Mouse (Mus musculus): ENCODE results near the gene Usp10. TPM values are rescaled to one million over a fixed set of nuclear protein-coding genes. Genes with fewer than 3 reads are reported as not detected.

The Usp10 gene
- total and polyA plus RNA-seq, 2 experiments from 2014 or later: 77.3 to 106 TPM

DNA sequence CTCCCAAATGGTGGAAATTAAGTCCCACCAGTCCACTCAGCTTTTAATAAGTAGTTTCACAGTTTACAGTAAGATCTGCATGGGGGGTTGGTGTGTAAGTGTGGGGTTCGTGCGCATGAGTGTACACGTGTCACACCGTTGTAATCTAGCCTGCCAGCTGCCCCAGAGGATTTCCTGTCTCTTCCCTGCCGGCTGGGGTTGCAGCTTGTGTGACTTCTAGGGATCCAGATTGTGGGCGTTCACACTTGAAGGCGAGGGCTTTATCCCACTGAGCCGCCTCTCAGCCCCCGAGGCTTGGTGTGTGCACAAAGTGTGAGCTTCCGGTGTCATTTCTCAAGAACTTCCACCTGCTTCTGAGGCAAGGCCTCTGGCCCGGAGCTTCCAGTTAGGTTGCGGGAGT is 62.4 kb downstream of the Usp10 start:
- no peak overlapping the region for H3K9ac ChIP-seq
- no peak overlapping the region for H3K4me2 ChIP-seq (ENCODE audit: low read depth)
- 78% methylated on average over 12 of the region's 12 CpGs for WGBS
- H3K36me3 ChIP-seq (ENCODE audit: insufficient read depth): no peaks in the 10 kb centered on the region
- no peaks in the 10 kb centered on the region for H3K9me3 ChIP-seq (ENCODE audit: low read length)
- no peaks in the 10 kb centered on the region for H3K4me1 ChIP-seq (ENCODE audit: insufficient read depth)
- ATAC-seq (no peak), DNase-seq (no peak)
- no peak overlapping the region for H3K4me3 ChIP-seq (ENCODE audit: low read depth, low read length)
- no peak overlapping the region for H3K27ac ChIP-seq (ENCODE audit: low read depth, low read length)
- TF ChIP-seq CTCF (IDR thresholded peaks at IDR 0.05; ENCODE audit: low read depth): no peak
- no peaks in the 10 kb centered on the region for H3K27me3 ChIP-seq (ENCODE audit: insufficient read depth, low read length)

DNA sequence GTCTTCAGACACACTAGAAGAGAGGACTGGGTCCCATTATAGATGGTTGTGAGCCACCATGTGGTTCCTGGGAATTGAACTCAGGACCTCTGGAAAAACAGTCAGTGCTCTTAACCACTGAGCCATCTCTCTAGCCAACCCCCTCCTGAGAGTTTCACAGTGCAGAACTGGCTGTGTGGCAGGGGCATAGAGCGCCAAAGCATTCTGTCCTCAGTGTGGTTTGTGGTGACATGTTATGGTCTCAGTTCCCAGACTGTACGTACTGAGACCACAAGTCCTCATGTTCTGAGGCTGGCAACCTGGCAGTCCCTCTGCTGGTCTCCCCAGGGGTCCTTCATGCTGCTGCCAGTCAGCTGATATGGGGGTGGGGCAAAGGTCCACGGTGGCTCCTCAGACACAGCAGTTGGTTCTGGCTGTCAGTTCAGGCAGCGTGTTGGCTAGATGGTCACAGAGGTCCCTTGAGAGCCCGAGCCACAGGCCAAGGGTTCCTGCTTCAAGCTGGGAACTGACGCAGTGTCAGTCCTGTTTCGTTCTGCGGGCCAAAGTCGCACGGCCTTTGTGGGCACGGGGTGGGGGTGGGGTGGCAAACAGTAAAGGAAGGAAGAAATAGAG is 68.7 kb downstream of the Usp10 start:
- no peak for TF ChIP-seq CTCF (IDR thresholded peaks at IDR 0.05; ENCODE audit: low read depth)
- H3K4me2 ChIP-seq (ENCODE audit: low read depth): no peak overlapping the region
- WGBS: 71% methylated on average over 11 of the region's 11 CpGs

DNA sequence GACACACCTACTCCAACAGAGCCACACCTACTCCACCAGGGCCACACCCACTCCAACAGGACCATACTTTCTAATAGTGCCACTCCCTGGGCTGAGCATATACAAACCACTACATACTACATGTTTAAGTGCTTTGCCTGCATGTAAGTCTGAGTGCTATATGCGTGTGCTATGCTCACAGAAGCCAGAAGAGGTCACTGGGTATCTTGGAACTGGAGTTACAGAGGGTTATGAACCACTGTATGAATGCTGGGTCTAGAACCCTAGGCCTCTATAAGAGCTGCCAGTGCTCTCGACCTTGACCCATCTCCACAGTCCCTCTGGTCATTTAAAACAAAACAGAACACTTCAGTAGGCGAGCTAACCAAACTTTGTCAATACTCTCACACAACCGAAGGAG is 71.1 kb downstream of the Usp10 start:
- Histone ChIP-seq H3K4me2 (ENCODE audit: low read depth) (no peak overlapping the region), H3K4me3 (ENCODE audit: low read depth, low read length) (no peak overlapping the region), H3K36me3 (ENCODE audit: insufficient read depth) (no peaks in the 10 kb centered on the region), H3K9me3 (ENCODE audit: low read length) (no peaks in the 10 kb centered on the region), H3K27me3 (ENCODE audit: insufficient read depth, low read length) (no peaks in the 10 kb centered on the region), H3K27ac (ENCODE audit: low read depth, low read length) (no peak overlapping the region), H3K4me1 (ENCODE audit: insufficient read depth) (no peaks in the 10 kb centered on the region), H3K9ac (no peak overlapping the region)
- DNase-seq (no peak), ATAC-seq (no peak)
- TF ChIP-seq CTCF (IDR thresholded peaks at IDR 0.05; ENCODE audit: low read depth): peak; percentile 35; the same call in 1 of the 2 replicates
- 77% methylated on average over 4 of the region's 4 CpGs for WGBS

More for the DNA sequence above, 68.7 kb downstream of the Usp10 start:
- no peak overlapping the region for H3K4me3 ChIP-seq (ENCODE audit: low read depth, low read length)
- no peaks in the 10 kb centered on the region for H3K27me3 ChIP-seq (ENCODE audit: insufficient read depth, low read length)
- no peaks in the 10 kb centered on the region for H3K4me1 ChIP-seq (ENCODE audit: insufficient read depth)
- DNase-seq (no peak), ATAC-seq (no peak; the same call in 1 of the 2 replicates)
- H3K9ac ChIP-seq: no peak overlapping the region
- H3K9me3 ChIP-seq (ENCODE audit: low read length): no peaks in the 10 kb centered on the region
- H3K27ac ChIP-seq (ENCODE audit: low read depth, low read length): no peak overlapping the region
- H3K36me3 ChIP-seq (ENCODE audit: insufficient read depth): no peaks in the 10 kb centered on the region

DNA sequence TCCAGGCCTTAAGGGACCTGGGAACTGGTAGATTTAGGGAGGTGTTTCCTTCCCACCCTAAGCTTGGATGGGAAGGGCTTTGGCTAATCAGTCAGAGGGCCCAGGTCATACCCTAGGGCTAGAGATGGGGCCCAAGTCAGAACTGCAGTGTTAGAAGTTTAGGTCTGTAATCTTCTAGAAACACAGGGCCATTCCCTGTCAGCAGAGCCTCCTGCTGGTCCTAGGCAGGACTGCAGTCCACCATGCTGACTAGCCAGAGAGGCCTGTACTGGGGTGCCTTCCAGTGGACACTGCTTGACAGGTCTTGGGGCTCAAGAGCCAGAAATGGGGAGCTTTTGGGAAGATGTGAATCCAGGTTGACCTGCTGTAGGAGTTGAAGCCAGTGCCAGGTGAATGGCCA is 73.9 kb downstream of the Usp10 start:
- no peak for DNase-seq
- ATAC-seq: no peak
- TF ChIP-seq CTCF (IDR thresholded peaks at IDR 0.05; ENCODE audit: low read depth): no peak; the same call in 1 of the 2 replicates
- Histone ChIP-seq H3K36me3 (ENCODE audit: insufficient read depth) (no peaks in the 10 kb centered on the region), H3K4me2 (ENCODE audit: low read depth) (no peak overlapping the region), H3K4me1 (ENCODE audit: insufficient read depth) (no peaks in the 10 kb centered on the region), H3K9me3 (ENCODE audit: low read length) (no peaks in the 10 kb centered on the region), H3K9ac (no peak overlapping the region), H3K4me3 (ENCODE audit: low read depth, low read length) (no peak overlapping the region), H3K27me3 (ENCODE audit: insufficient read depth, low read length) (no peaks in the 10 kb centered on the region), H3K27ac (ENCODE audit: low read depth, low read length) (no peak overlapping the region)

DNA sequence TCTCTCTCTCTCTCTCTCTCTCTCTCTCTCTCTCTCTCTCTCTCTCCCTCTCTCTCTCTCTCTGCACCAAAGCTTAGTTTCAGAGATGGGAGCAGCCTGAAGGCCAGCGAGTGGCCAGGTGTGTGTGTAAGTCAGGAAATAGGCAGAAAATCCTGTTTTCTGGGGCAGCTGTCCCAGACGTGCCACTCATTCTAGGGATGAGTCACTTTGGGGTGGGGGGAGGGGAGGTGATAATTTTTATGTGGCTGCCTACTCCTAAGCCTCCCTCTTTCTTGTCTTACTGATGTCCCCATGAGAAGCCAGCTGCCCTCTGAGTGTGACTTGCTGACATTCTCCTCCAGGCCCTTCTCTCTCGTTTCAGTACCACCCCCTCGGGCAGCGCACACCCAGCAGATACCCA is 76.0 kb downstream of the Usp10 start:
- no peak overlapping the region for H3K4me3 ChIP-seq (ENCODE audit: low read depth, low read length)

DNA sequence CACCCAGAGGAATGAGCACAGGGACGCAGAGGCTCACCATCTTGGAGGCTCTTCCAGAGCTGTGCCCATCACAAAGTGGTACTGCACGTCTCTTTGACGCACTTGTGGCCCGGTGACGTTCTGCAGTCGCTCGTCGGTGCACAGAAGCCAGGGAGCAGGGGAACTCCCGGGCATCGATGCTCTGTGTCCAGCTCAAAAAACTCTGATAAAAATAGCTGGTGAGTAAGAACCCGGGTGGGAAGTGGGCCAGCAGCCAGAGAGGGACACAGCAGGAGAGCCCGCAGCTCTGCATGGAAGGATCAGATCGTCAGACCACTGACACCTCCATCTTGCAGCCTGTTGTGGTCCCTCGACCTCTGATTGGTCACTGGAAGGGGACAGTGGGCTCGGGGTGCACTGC is 77.9 kb downstream of the Usp10 start:
- H3K4me1 ChIP-seq (ENCODE audit: insufficient read depth): no peaks in the 10 kb centered on the region
- no peak overlapping the region for H3K4me3 ChIP-seq (ENCODE audit: low read depth, low read length)
- ATAC-seq (no peak), DNase-seq (no peak)
- H3K4me2 ChIP-seq (ENCODE audit: low read depth): no peak overlapping the region
- H3K27ac ChIP-seq (ENCODE audit: low read depth, low read length): no peak overlapping the region
- no peaks in the 10 kb centered on the region for H3K36me3 ChIP-seq (ENCODE audit: insufficient read depth)
- no peak overlapping the region for H3K9ac ChIP-seq
- H3K27me3 ChIP-seq (ENCODE audit: insufficient read depth, low read length): peaks cover 9% of the 10 kb centered on the region
- no peak for TF ChIP-seq CTCF (IDR thresholded peaks at IDR 0.05; ENCODE audit: low read depth)
- H3K9me3 ChIP-seq (ENCODE audit: low read length): no peaks in the 10 kb centered on the region
- WGBS: 76% methylated on average over 15 of the region's 15 CpGs

More for the DNA sequence above, 76.0 kb downstream of the Usp10 start:
- H3K9ac ChIP-seq: no peak overlapping the region
- no peak overlapping the region for H3K4me2 ChIP-seq (ENCODE audit: low read depth)
- WGBS: 82% methylated on average over 5 of the region's 5 CpGs
- TF ChIP-seq CTCF (IDR thresholded peaks at IDR 0.05; ENCODE audit: low read depth): no peak
- H3K27me3 ChIP-seq (ENCODE audit: insufficient read depth, low read length): no peaks in the 10 kb centered on the region
- DNase-seq: no peak
- no peaks in the 10 kb centered on the region for H3K4me1 ChIP-seq (ENCODE audit: insufficient read depth)
- ATAC-seq: no peak
- H3K27ac ChIP-seq (ENCODE audit: low read depth, low read length): no peak overlapping the region
- H3K9me3 ChIP-seq (ENCODE audit: low read length): no peaks in the 10 kb centered on the region
- no peaks in the 10 kb centered on the region for H3K36me3 ChIP-seq (ENCODE audit: insufficient read depth)

DNA sequence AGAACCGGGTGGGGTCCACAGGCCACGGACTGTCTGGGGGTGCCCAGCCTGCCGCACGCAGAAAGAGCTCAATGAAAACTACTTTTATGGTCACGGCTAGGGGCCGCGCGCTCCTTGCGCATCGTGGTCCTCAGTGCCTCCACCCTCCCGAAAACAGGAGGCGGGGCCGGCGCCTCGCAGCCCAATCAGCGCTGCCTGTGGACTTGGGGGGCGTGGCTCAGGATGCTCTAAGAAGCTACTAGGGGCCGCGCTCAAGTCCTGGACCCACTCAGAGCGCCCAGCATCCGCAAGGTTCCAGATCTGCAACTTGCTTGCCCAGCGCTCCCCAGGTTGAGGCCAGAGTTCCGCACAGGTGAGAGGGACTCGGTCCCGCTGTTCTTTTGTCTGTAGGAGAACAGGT is 82.1 kb downstream of the Usp10 start, which contains the start of gene Crispld2:
Crispld2 (plus strand) TSS at position 190 of the 400 bp plus-strand sequence.
- DNase-seq (peak; percentile 85), ATAC-seq (peak; percentile 96)
- Histone ChIP-seq H3K36me3 (ENCODE audit: insufficient read depth) (no peaks in the 10 kb centered on the region), H3K27ac (ENCODE audit: low read depth, low read length) (no peak within 1 kb of the TSS), H3K4me1 (ENCODE audit: insufficient read depth) (no peaks in the 10 kb centered on the region), H3K9ac (peak within 1 kb of the TSS; percentile 31; the same call in 1 of the 2 replicates), H3K4me3 (ENCODE audit: low read depth, low read length) (peak within 1 kb of the TSS; percentile 38), H3K9me3 (ENCODE audit: low read length) (no peaks in the 10 kb centered on the region), H3K27me3 (ENCODE audit: insufficient read depth, low read length) (peaks cover 15% of the 10 kb centered on the region), H3K4me2 (ENCODE audit: low read depth) (peak within 1 kb of the TSS; percentile 68)
- WGBS: 0% methylated on average over 25 of the region's 25 CpGs
- peak; percentile 29 for TF ChIP-seq CTCF (IDR thresholded peaks at IDR 0.05; ENCODE audit: low read depth)

All from forebrain, postnatal 0 days (tissue).